Mouse (Mus musculus): ENCODE results near the gene Hsd17b12. TPM values are rescaled to one million over a fixed set of nuclear protein-coding genes. Genes with fewer than 3 reads are reported as not detected.

The Hsd17b12 gene
- polyA plus RNA-seq, 1 experiment from 2014 or later = 125 TPM

DNA sequence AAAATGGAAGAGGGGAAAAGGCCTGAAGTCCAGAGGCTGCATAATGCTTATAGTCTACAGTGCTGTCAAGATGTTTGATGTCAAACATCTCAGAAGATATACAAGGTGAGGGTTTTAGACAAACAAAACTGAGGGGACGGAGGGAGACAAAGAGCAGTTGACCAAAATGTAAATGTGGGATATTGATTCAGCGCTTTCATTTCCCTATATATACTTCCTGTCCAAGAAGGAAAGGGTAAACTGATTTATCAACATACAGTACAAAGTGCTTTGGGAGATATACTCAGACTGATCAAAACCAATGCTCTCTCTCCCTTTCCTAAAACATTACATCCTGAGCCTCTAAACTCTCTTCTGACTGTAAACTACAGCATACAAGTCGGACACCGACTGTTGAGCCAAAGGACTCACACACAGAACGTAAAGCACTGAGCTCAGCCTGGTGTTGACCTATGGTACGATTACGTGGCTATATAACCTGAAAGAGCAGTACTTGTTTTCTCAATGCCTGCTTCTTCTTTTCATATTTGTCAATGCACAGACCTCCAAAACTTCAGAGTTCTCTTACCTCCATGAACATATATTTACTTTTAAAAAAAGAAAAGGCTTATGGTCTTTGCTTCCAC is 13.1 kb downstream of the Hsd17b12 start:
- H3K9me3 ChIP-seq (replicated peaks) = no peaks in the 10 kb centered on the region
- H3K27me3 ChIP-seq (ENCODE audit: low read depth, poor library complexity, severe bottlenecking) = no peaks in the 10 kb centered on the region
- no peaks in the 10 kb centered on the region for H3K36me3 ChIP-seq
- H3K4me1 ChIP-seq = no peaks in the 10 kb centered on the region
- 93% methylated on average over 7 of the region's 7 CpGs for WGBS
- no peak overlapping the region for H3K27ac ChIP-seq
- DNase-seq (ENCODE audit: low spot score) = no peak
- H3K4me3 ChIP-seq = no peak overlapping the region

GRCm38 (mm10) chr2:94141293-94141692 is 16.5 kb downstream of the Hsd17b12 start:
- Histone ChIP-seq H3K27ac (no peak overlapping the region), H3K9me3 (replicated peaks) (no peaks in the 10 kb centered on the region), H3K4me1 (no peaks in the 10 kb centered on the region), H3K27me3 (ENCODE audit: low read depth, poor library complexity, severe bottlenecking) (no peaks in the 10 kb centered on the region), H3K4me3 (no peak overlapping the region), H3K36me3 (no peaks in the 10 kb centered on the region)
- WGBS = 72% methylated on average over 3 of the region's 3 CpGs
- no peak for DNase-seq (ENCODE audit: low spot score)

DNA sequence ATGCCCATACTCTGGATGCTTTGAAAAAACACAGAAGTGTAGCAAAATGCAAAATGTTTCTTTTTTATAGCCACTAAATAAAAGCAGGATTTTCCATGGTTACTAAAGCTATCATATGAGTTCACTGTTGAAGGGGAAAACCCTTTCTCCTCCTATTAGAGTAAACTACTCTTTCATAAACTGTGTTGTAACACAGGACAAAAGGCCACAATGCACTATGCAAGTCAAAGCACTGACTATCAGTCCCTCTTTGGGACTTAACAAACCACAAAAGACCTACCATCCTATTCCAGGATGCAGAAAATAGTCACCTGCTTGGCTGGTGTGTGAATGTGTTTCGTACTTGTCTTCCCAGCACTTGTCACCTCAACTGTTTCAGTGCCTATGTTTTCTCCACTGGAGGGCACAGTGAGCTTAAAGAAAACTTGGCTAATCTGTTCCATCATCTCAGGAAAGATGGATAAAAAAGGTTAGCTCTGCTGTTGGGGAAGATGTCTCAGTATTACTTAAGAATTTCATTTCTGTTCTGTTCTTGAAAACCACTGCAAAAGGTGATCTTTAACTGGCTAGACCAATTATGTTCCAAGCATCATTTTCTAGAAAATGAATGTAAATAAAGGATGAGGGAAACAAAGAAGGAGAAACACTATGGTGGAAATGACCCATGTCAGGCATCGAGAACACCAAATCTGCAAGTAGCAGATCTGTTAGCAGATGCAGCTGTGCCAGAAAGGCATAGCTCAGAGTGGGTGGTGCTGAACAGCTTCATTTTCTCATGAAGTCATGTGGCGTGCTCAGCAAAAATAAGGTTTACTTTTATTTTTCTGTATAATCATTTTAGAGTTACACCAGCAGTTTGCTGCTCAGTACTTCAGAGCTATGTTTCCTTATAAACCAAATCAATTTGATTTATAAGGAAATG is 19.0 kb downstream of the Hsd17b12 start:
- no peak overlapping the region for H3K27ac ChIP-seq
- no peaks in the 10 kb centered on the region for H3K9me3 ChIP-seq (replicated peaks)

DNA sequence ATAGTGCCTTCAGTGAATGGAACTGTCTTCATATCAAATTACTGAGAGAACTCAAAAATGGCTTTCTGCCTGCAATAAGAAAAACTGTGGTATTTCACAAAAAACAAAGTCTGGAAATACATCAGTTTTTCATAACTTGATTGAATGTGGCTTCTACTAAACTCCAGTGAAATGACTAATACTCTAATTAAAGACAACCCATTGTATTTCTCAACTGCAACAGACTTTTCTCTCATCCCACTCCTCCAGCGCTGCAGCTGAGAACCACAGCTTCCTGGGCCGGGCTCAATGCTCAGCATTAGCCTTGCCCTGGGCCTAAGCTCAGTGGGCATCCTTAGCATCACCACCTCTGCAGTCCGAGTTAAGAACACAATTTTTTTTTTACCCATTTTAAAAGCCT is 20.9 kb downstream of the Hsd17b12 start:
- Histone ChIP-seq H3K27ac (no peak overlapping the region), H3K36me3 (no peaks in the 10 kb centered on the region), H3K4me1 (no peaks in the 10 kb centered on the region), H3K27me3 (ENCODE audit: low read depth, poor library complexity, severe bottlenecking) (no peaks in the 10 kb centered on the region), H3K4me3 (no peak overlapping the region), H3K9me3 (replicated peaks) (no peaks in the 10 kb centered on the region)
- 93% methylated on average over 3 of the region's 3 CpGs for WGBS
- no peak for DNase-seq (ENCODE audit: low spot score)

More for the DNA sequence above, 19.0 kb downstream of the Hsd17b12 start:
- 92% methylated on average over 3 of the region's 3 CpGs for WGBS
- Histone ChIP-seq H3K4me1 (no peaks in the 10 kb centered on the region), H3K4me3 (no peak overlapping the region), H3K36me3 (no peaks in the 10 kb centered on the region), H3K27me3 (ENCODE audit: low read depth, poor library complexity, severe bottlenecking) (no peaks in the 10 kb centered on the region)
- DNase-seq (ENCODE audit: low spot score) = no peak

- no peak overlapping the region for H3K27ac ChIP-seq
- WGBS = 90% methylated on average over 3 of the region's 3 CpGs
- DNase-seq (ENCODE audit: low spot score) = no peak
Observed at GRCm38 (mm10) chr2:94128496-94128895, 29.3 kb downstream of the Hsd17b12 start.

DNA sequence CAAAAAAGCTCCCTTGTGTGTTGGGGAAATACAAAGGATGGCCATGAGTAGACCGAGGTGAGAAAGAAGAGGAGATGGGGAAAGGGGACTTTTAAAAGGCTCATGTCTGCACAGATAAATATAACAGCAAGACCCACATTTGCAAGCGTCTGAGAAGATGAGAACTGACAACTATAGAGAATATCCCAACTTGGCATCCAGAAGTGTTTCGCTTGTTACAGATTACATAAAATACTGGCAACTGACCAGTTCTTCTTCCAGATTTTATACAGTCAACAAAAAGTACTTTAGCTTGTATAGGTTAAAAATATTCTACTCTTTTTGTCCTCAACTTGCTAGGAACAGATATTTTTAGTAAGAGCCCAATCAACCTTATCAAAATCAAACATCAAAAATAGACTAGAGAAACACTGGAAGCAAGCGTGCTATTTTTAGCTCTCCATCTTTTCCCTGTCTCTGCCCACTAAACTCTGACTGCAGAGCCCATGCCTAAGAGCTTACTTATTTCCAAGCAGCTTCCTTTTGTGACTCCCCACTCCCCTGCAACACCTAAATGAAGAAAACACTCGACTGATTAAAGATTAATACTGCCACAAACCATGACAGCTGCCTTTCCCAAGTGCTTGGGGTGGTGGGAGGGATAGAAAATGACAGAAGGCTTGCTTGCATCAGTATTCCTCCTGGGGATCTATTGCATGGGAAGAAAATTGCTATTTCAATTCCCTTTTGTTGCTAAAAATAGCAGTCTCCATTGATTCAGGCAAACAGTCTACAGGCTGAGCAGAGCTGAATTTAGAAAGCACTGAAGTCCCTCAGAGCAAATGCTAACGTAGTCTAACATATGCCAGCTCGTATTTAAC is 35.4 kb downstream of the Hsd17b12 start:
- no peak for DNase-seq (ENCODE audit: low spot score)
- Histone ChIP-seq H3K4me3 (no peak overlapping the region), H3K27me3 (ENCODE audit: low read depth, poor library complexity, severe bottlenecking) (no peaks in the 10 kb centered on the region), H3K9me3 (replicated peaks) (no peaks in the 10 kb centered on the region), H3K4me1 (peaks cover 27% of the 10 kb centered on the region), H3K27ac (no peak overlapping the region), H3K36me3 (no peaks in the 10 kb centered on the region)
- WGBS = 79% methylated on average over 7 of the region's 7 CpGs

More at GRCm38 (mm10) chr2:94128496-94128895, 29.3 kb downstream of the Hsd17b12 start:
- H3K4me3 ChIP-seq = no peak overlapping the region
- H3K27me3 ChIP-seq (ENCODE audit: low read depth, poor library complexity, severe bottlenecking) = no peaks in the 10 kb centered on the region
- no peaks in the 10 kb centered on the region for H3K36me3 ChIP-seq
- no peaks in the 10 kb centered on the region for H3K9me3 ChIP-seq (replicated peaks)
- H3K4me1 ChIP-seq = peaks cover 17% of the 10 kb centered on the region

- no peak overlapping the region for H3K4me3 ChIP-seq
- 97% methylated on average over 2 of the region's 2 CpGs for WGBS
- no peaks in the 10 kb centered on the region for H3K4me1 ChIP-seq
- peaks cover 28% of the 10 kb centered on the region for H3K36me3 ChIP-seq
- no peaks in the 10 kb centered on the region for H3K27me3 ChIP-seq (ENCODE audit: low read depth, poor library complexity, severe bottlenecking)
- H3K27ac ChIP-seq = no peak overlapping the region
- DNase-seq (ENCODE audit: low spot score) = no peak
- H3K9me3 ChIP-seq (replicated peaks) = no peaks in the 10 kb centered on the region
Observed at GRCm38 (mm10) chr2:94103758-94104157, 54.0 kb downstream of the Hsd17b12 start.

DNA sequence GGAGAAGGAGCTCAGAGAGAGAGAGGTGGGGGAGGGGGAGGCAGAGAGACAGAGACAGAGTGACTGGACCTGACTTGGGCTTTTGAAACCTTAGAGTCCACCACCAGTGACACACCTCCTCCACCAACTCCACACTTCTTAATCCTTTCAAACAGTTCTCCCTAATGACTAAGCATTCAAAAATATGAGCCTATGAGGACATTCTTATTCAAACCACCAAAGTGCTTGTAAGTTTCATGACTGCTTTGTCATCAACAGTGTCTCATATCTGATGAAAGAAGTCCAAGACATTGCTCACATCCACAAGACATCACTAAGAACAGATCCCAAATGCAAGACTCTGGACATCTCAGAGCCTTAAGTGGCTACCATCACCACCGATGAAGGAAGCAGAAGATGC is 67.9 kb downstream of the Hsd17b12 start:
- Histone ChIP-seq H3K9me3 (replicated peaks) (no peaks in the 10 kb centered on the region), H3K4me3 (no peak overlapping the region), H3K36me3 (0 out of 2 replicates have a peak, but pooled peaks cover 10% of the 10 kb centered on the region), H3K4me1 (no peaks in the 10 kb centered on the region), H3K27ac (no peak overlapping the region), H3K27me3 (ENCODE audit: low read depth, poor library complexity, severe bottlenecking) (no peaks in the 10 kb centered on the region)
- DNase-seq (ENCODE audit: low spot score) = no peak
- WGBS = 92% methylated on average over 1 of the region's 1 CpGs

DNA sequence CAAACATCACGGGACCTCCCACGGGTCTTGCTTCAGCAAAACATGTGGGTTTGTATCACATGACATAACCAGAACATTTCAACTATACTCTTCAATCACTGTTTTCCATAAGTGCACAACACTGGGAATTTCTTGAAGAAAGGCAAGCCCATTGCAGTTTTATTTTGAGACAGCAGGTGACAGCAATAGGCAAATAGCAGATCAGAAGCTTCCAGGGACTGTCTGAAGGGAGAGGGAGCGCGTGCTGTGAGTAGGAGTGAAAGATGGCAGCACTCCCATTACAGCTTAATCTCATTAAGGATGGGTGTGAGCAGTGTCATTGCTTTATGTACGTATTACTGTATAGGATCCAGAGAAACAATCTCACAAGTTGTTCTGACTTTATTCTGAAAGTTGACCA is 88.3 kb downstream of the Hsd17b12 start:
- Histone ChIP-seq H3K27ac (no peak overlapping the region), H3K9me3 (replicated peaks) (no peaks in the 10 kb centered on the region), H3K4me1 (no peaks in the 10 kb centered on the region), H3K4me3 (no peak overlapping the region), H3K36me3 (peaks cover 12% of the 10 kb centered on the region), H3K27me3 (ENCODE audit: low read depth, poor library complexity, severe bottlenecking) (no peaks in the 10 kb centered on the region)
- no peak for DNase-seq (ENCODE audit: low spot score)
- 93% methylated on average over 5 of the region's 5 CpGs for WGBS

DNA sequence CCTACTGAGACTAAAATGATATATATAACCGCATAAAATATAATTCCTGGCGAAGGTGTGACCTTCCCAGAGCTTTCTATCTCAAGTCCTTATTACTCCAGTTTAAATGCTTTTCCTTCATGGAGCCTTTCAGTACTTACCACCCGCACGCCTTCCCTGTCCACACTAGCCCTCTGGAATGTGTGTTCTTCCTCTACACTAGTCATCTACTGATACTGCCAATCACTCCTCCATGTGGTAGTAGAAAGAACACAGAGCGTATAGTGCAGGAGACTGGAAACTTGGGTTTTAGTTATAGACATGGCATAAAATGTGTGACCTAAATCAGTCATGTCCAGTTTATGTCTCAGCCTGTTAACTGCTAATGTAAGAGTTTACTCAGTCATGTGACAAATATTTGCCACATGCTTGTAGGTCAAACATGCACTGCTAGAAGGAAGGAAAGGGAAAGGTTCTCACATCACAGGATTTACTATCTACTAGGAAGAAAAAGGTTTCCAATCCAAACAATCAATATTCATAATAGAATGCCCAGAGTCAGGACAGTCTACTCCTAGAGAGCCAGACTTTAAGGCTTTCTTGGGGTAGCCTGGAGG is 91.1 kb downstream of the Hsd17b12 start:
- Histone ChIP-seq H3K9me3 (replicated peaks) (no peaks in the 10 kb centered on the region), H3K4me1 (no peaks in the 10 kb centered on the region), H3K4me3 (no peak overlapping the region), H3K36me3 (peaks cover 12% of the 10 kb centered on the region), H3K27ac (no peak overlapping the region), H3K27me3 (ENCODE audit: low read depth, poor library complexity, severe bottlenecking) (no peaks in the 10 kb centered on the region)
- no peak for DNase-seq (ENCODE audit: low spot score)
- WGBS = 93% methylated on average over 5 of the region's 5 CpGs

DNA sequence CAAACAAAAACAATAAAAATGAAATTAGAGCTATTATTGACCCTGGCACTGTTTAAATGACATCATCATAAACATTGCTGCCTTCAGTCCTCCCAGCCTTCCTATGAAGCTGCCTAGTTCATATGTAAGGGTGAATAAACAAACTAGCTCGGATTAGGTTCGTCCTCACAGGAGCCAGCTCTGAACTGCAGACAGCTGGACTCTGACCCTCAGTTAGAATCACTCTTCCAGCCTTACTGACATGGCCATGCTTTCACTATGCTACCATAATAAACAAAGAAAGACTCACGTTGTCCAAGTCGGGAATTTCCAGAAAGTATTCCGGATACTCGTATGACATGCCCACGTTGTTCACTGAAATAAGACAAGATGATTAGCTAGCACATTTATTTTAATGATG is 91.6 kb downstream of the Hsd17b12 start:
- H3K36me3 ChIP-seq = peaks cover 12% of the 10 kb centered on the region
- 93% methylated on average over 7 of the region's 7 CpGs for WGBS

GRCm38 (mm10) chr2:94062791-94063190 is 95.0 kb downstream of the Hsd17b12 start:
- Histone ChIP-seq H3K27ac (no peak overlapping the region), H3K36me3 (peaks cover 5% of the 10 kb centered on the region), H3K4me3 (no peak overlapping the region), H3K9me3 (replicated peaks) (no peaks in the 10 kb centered on the region), H3K27me3 (ENCODE audit: low read depth, poor library complexity, severe bottlenecking) (no peaks in the 10 kb centered on the region), H3K4me1 (no peaks in the 10 kb centered on the region)
- WGBS = 95% methylated on average over 4 of the region's 4 CpGs
- no peak for DNase-seq (ENCODE audit: low spot score)

More for the DNA sequence above, 91.6 kb downstream of the Hsd17b12 start:
- Histone ChIP-seq H3K4me3 (no peak overlapping the region), H3K27me3 (ENCODE audit: low read depth, poor library complexity, severe bottlenecking) (no peaks in the 10 kb centered on the region), H3K27ac (no peak overlapping the region), H3K9me3 (replicated peaks) (no peaks in the 10 kb centered on the region), H3K4me1 (no peaks in the 10 kb centered on the region)
- DNase-seq (ENCODE audit: low spot score) = no peak

Data from limb, embryonic 10.5 days (tissue).